Mouse (Mus musculus) embryonic facial prominence, embryonic 12.5 days (tissue): ENCODE results near the gene Uap1. TPM values are rescaled to one million over a fixed set of nuclear protein-coding genes. Genes with fewer than 3 reads are reported as not detected.
A peak's percentile ranks its signal among the peaks of the same experiment; 100 is the strongest.

Source experiments
- ATAC-seq: fragments of 200-750 bp; cut with Nextera tagmentation; 2 replicates; pipeline ENCODE4 v1.8.0; 2017; ENCODE audit not compliant: insufficient number of reproducible peaks, insufficient read depth, low FRiP score, low TSS enrichment
- H3K27ac ChIP-seq: fragments of 300-500 bp; sonication (generic); 2 replicates; pipeline ENCODE4 v1.5.1; 2016; ENCODE audit warnings: mild to moderate bottlenecking
- H3K27me3 ChIP-seq: fragments of 300-500 bp; sonication (generic); 2 replicates; pipeline ENCODE4 v1.6.1; 2016; ENCODE audit warnings: mild to moderate bottlenecking, moderate library complexity
- H3K36me3 ChIP-seq: fragments of 300-500 bp; sonication (generic); 2 replicates; pipeline ENCODE4 v1.6.1; 2016; ENCODE audit warnings: mild to moderate bottlenecking
- H3K4me1 ChIP-seq: fragments of 300-500 bp; sonication (generic); 2 replicates; pipeline ENCODE4 v1.6.1; 2016
- H3K4me2 ChIP-seq: fragments of 300-500 bp; sonication (generic); replicated peaks from 2 replicates; pipeline ENCODE4 v1.6.1; 2016; ENCODE audit warnings: mild to moderate bottlenecking, moderate library complexity
- H3K4me3 ChIP-seq: fragments of 300-500 bp; sonication (generic); 2 replicates; pipeline ENCODE4 v1.5.1; 2016; ENCODE audit warnings: mild to moderate bottlenecking
- H3K9ac ChIP-seq: fragments of 300-500 bp; sonication (generic); 2 replicates; pipeline ENCODE4 v1.6.1; 2016; ENCODE audit warnings: mild to moderate bottlenecking, moderate library complexity
- H3K9me3 ChIP-seq: fragments of 300-500 bp; sonication (generic); 2 replicates; pipeline ENCODE4 v1.6.1; 2016; ENCODE audit warnings: mild to moderate bottlenecking, moderate library complexity
- WGBS: fragments of 180-500 bp; shearing (Covaris S2); methylation state at CpG from one replicate; pipeline ENCODE4 v1.1.7; 2016; 5-methylcytosine and 5-hydroxymethylcytosine counted together
- polyA plus RNA-seq: library from polyadenylated mRNA; unstranded; fragments of >200 nt; fragmentation: Nextera tagmentation; extraction: Ambion mirVana; gene quantifications from 2 replicates; pipeline ENCODE4 v1.2.1, GENCODE M21; 2016

Gene Uap1
- polyA plus RNA-seq, 1 experiment from 2014 or later, result 70.4 TPM

- H3K27me3 ChIP-seq, result no peaks in the 10 kb centered on the region
- H3K4me1 ChIP-seq, result no peaks in the 10 kb centered on the region
- peaks cover 47% of the 10 kb centered on the region for H3K36me3 ChIP-seq
- no peak for ATAC-seq
- H3K4me2 ChIP-seq, result no peak overlapping the region
- H3K9ac ChIP-seq, result no peak overlapping the region
- H3K9me3 ChIP-seq, result no peaks in the 10 kb centered on the region
- H3K27ac ChIP-seq, result no peak overlapping the region
- WGBS, result 90% methylated on average over 1 of the region's 1 CpGs
- H3K4me3 ChIP-seq, result no peak overlapping the region
Measured at GRCm38 (mm10) chr1:170191925-170192324, 17.2 kb upstream of the Uap1 start.

GRCm38 (mm10) chr1:170190225-170190624 lies 15.5 kb upstream of the Uap1 start:
- Histone ChIP-seq H3K36me3 (peaks cover 30% of the 10 kb centered on the region), H3K9me3 (no peaks in the 10 kb centered on the region), H3K4me3 (no peak overlapping the region), H3K9ac (no peak overlapping the region), H3K4me1 (no peaks in the 10 kb centered on the region), H3K27me3 (no peaks in the 10 kb centered on the region), H3K27ac (no peak overlapping the region), H3K4me2 (no peak overlapping the region)
- no peak for ATAC-seq
- WGBS, result 80% methylated on average over 4 of the region's 4 CpGs

- H3K27me3 ChIP-seq, result no peaks in the 10 kb centered on the region
- H3K36me3 ChIP-seq, result peaks cover 15% of the 10 kb centered on the region
- H3K27ac ChIP-seq, result no peak overlapping the region
- no peaks in the 10 kb centered on the region for H3K9me3 ChIP-seq
- H3K4me1 ChIP-seq, result no peaks in the 10 kb centered on the region
- H3K4me2 ChIP-seq, result no peak overlapping the region
- H3K4me3 ChIP-seq, result no peak overlapping the region
- WGBS, result 74% methylated on average over 11 of the region's 11 CpGs
- ATAC-seq, result no peak
- no peak overlapping the region for H3K9ac ChIP-seq
Measured at GRCm38 (mm10) chr1:170188601-170189000, 13.8 kb upstream of the Uap1 start.

GRCm38 (mm10) chr1:170186531-170186930 lies 11.8 kb upstream of the Uap1 start:
- Histone ChIP-seq H3K4me2 (no peak overlapping the region), H3K9me3 (no peaks in the 10 kb centered on the region), H3K4me1 (no peaks in the 10 kb centered on the region), H3K4me3 (no peak overlapping the region), H3K27me3 (no peaks in the 10 kb centered on the region), H3K27ac (no peak overlapping the region), H3K9ac (no peak overlapping the region), H3K36me3 (0 out of 2 replicates have a peak, but pooled peaks cover 3% of the 10 kb centered on the region)
- WGBS, result 88% methylated on average over 5 of the region's 5 CpGs
- no peak for ATAC-seq

GRCm38 (mm10) chr1:170185137-170185536 lies 10.4 kb upstream of the Uap1 start:
- 93% methylated on average over 3 of the region's 3 CpGs for WGBS
- Histone ChIP-seq H3K4me2 (no peak overlapping the region), H3K4me3 (no peak overlapping the region), H3K27me3 (no peaks in the 10 kb centered on the region), H3K36me3 (no peaks in the 10 kb centered on the region), H3K9ac (no peak overlapping the region), H3K9me3 (no peaks in the 10 kb centered on the region), H3K4me1 (no peaks in the 10 kb centered on the region), H3K27ac (no peak overlapping the region)
- no peak for ATAC-seq

GRCm38 (mm10) chr1:170182706-170183105 lies 7.9 kb upstream of the Uap1 start:
- H3K4me3 ChIP-seq, result no peak overlapping the region
- H3K36me3 ChIP-seq, result no peaks in the 10 kb centered on the region
- no peak for ATAC-seq
- no peak overlapping the region for H3K4me2 ChIP-seq
- no peaks in the 10 kb centered on the region for H3K9me3 ChIP-seq
- no peak overlapping the region for H3K27ac ChIP-seq
- H3K27me3 ChIP-seq, result no peaks in the 10 kb centered on the region
- no peak overlapping the region for H3K9ac ChIP-seq
- no peaks in the 10 kb centered on the region for H3K4me1 ChIP-seq

GRCm38 (mm10) chr1:170176661-170177239 lies 2.0 kb upstream of the Uap1 start:
- no peak for ATAC-seq

GRCm38 (mm10) chr1:170175848-170176247 lies 1.1 kb upstream of the Uap1 start:
- no peak overlapping the region for H3K4me2 ChIP-seq
- no peak overlapping the region for H3K4me3 ChIP-seq
- no peak for ATAC-seq

More at GRCm38 (mm10) chr1:170176661-170177239, 2.0 kb upstream of the Uap1 start:
- H3K9me3 ChIP-seq, result no peaks in the 10 kb centered on the region
- 82% methylated on average over 8 of the region's 8 CpGs for WGBS
- peaks cover 9% of the 10 kb centered on the region; the same call in 1 of the 2 replicates for H3K4me1 ChIP-seq
- no peak overlapping the region for H3K27ac ChIP-seq
- no peaks in the 10 kb centered on the region for H3K36me3 ChIP-seq
- H3K27me3 ChIP-seq, result no peaks in the 10 kb centered on the region
- H3K4me3 ChIP-seq, result no peak overlapping the region
- H3K4me2 ChIP-seq, result no peak overlapping the region
- no peak overlapping the region for H3K9ac ChIP-seq

GRCm38 (mm10) chr1:170173991-170174813 lies 555 bp downstream of the Uap1 start:
- Histone ChIP-seq H3K4me2 (peak overlapping the region; percentile 64), H3K9ac (peak overlapping the region; percentile 66), H3K36me3 (no peaks in the 10 kb centered on the region), H3K27ac (peak overlapping the region; percentile 77), H3K4me1 (peaks cover 9% of the 10 kb centered on the region; the same call in 1 of the 2 replicates), H3K9me3 (no peaks in the 10 kb centered on the region), H3K27me3 (no peaks in the 10 kb centered on the region), H3K4me3 (peak overlapping the region; percentile 71)
- no peak; the same call in 1 of the 2 replicates for ATAC-seq
- under 1% methylated on average over 50 of the region's 50 CpGs for WGBS

More at GRCm38 (mm10) chr1:170175848-170176247, 1.1 kb upstream of the Uap1 start:
- H3K9ac ChIP-seq, result no peak overlapping the region
- H3K36me3 ChIP-seq, result no peaks in the 10 kb centered on the region
- H3K4me1 ChIP-seq, result peaks cover 9% of the 10 kb centered on the region; the same call in 1 of the 2 replicates
- no peaks in the 10 kb centered on the region for H3K9me3 ChIP-seq
- no peaks in the 10 kb centered on the region for H3K27me3 ChIP-seq
- whole genome bisulfite sequencing, result 54% methylated on average over 6 of the region's 6 CpGs
- no peak overlapping the region for H3K27ac ChIP-seq

- Histone ChIP-seq H3K9ac (no peak overlapping the region), H3K4me2 (no peak overlapping the region), H3K9me3 (no peaks in the 10 kb centered on the region), H3K4me1 (no peaks in the 10 kb centered on the region), H3K27ac (no peak overlapping the region), H3K4me3 (no peak overlapping the region), H3K36me3 (peaks cover 17% of the 10 kb centered on the region), H3K27me3 (no peaks in the 10 kb centered on the region)
- 87% methylated on average over 6 of the region's 6 CpGs for WGBS
- no peak for ATAC-seq
Measured at GRCm38 (mm10) chr1:170167781-170168180, 7.0 kb downstream of the Uap1 start.

GRCm38 (mm10) chr1:170164913-170165312 lies 9.8 kb downstream of the Uap1 start:
- no peak for ATAC-seq
- H3K4me1 ChIP-seq, result no peaks in the 10 kb centered on the region
- no peak overlapping the region for H3K4me2 ChIP-seq
- H3K9ac ChIP-seq, result no peak overlapping the region
- H3K27ac ChIP-seq, result no peak overlapping the region
- no peaks in the 10 kb centered on the region for H3K27me3 ChIP-seq
- H3K9me3 ChIP-seq, result no peaks in the 10 kb centered on the region
- 87% methylated on average over 3 of the region's 3 CpGs for WGBS
- no peak overlapping the region for H3K4me3 ChIP-seq
- H3K36me3 ChIP-seq, result peaks cover 20% of the 10 kb centered on the region

- 89% methylated on average over 2 of the region's 2 CpGs for WGBS
Measured at GRCm38 (mm10) chr1:170164053-170164614, 10.6 kb downstream of the Uap1 start.

More at GRCm38 (mm10) chr1:170164053-170164614, 10.6 kb downstream of the Uap1 start:
- ATAC-seq, result no peak
- H3K36me3 ChIP-seq, result peaks cover 20% of the 10 kb centered on the region
- no peaks in the 10 kb centered on the region for H3K27me3 ChIP-seq
- no peak overlapping the region for H3K9ac ChIP-seq
- no peak overlapping the region for H3K27ac ChIP-seq
- H3K4me2 ChIP-seq, result no peak overlapping the region
- no peaks in the 10 kb centered on the region for H3K4me1 ChIP-seq
- H3K9me3 ChIP-seq, result no peaks in the 10 kb centered on the region
- no peak overlapping the region for H3K4me3 ChIP-seq
